Mouse (Mus musculus): ENCODE results near the gene Casc3.

- no peak for TF ChIP-seq GATA1 (IDR thresholded peaks at IDR 0.05; ENCODE audit: borderline replicate concordance, low read length)
- no peak for TF ChIP-seq FLI1 (IDR thresholded peaks at IDR 0.05; ENCODE audit: low read length)
Measured at GRCm38 (mm10) chr11:98764746-98765145, 40.0 kb upstream of the Casc3 start.
